Mouse (Mus musculus): ENCODE measurements around the gene Olfr1181. TPM values are rescaled to one million over a fixed set of nuclear protein-coding genes. Genes with fewer than 3 reads are reported as not detected.
"Not testable (repeated sequence)": the region's sequence is repeated elsewhere in the genome, so short reads cannot be mapped to it uniquely, and the experiment has no call there.

The Olfr1181 gene
- polyA plus RNA-seq (2014; fragmentation: Nextera tagmentation; extraction: Ambion mirVana) = not detected in 2 replicates

DNA sequence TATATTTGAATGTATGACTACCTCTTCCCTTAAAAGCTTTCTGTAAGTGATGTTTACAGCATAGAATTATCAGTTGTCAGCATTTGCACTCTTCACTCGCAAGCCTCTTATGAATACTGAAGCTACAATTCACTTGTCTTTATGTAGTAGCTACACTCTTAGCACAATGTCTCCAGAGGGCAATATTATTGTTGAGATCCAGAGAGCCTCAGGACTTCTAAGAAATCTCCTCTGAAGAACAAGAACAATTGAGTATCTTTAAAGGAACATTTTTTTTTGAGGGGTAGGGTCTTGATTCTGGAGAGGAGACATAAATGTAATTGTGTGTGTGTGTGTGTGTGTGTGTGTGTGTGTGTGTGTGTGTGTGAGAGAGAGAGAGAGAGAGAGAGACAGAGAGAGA, at the start of gene Olfr1181:
Olfr1181 (minus strand) TSS at position 101 of the 400 bp plus-strand sequence.
- 76% methylated on average over 1 of the region's 1 CpGs for WGBS

DNA sequence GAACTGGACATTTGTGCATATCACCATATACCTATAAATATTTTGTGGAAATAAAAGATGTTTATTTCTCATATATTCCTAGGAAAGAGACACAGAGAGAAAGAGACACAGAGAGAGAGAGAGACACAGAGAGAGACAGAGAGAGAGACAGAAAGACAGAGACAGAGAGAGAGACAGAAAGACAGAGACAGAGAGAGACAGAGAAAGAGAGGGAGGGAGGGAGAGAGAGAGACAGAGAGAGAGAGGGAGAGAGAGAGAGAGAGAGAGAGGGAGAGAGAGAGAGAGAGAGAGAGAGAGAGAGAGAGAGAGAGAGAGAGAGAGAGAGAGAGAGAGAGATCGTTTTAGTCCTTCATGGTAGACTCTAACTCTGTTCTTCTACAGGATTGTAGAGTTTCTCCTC, 28.6 kb upstream of the Olfr1181 start, which contains the start of gene Olfr1183:
Olfr1183 (plus strand) TSS at position 301 of the 400 bp plus-strand sequence.
- not testable (repeated sequence) for ATAC-seq (ENCODE audit: insufficient read depth); H3K4me3 ChIP-seq (ENCODE audit: low read depth, low read length); H3K27ac ChIP-seq (ENCODE audit: low read depth); H3K9me3 ChIP-seq (ENCODE audit: low read depth, low read length); H3K9ac ChIP-seq; H3K4me2 ChIP-seq; DNase-seq; H3K27me3 ChIP-seq (ENCODE audit: insufficient read depth, low read length); H3K4me1 ChIP-seq (ENCODE audit: insufficient read depth); H3K36me3 ChIP-seq (ENCODE audit: insufficient read depth)
- WGBS = 65% methylated on average over 1 of the region's 1 CpGs

More for the DNA sequence above, at the start of gene Olfr1181:
- H3K36me3 ChIP-seq (ENCODE audit: insufficient read depth) = no peaks in the 10 kb centered on the region
- H3K27ac ChIP-seq (ENCODE audit: low read depth) = no peak within 1 kb of the TSS
- DNase-seq (no peak), ATAC-seq (ENCODE audit: insufficient read depth) (no peak)
- TF ChIP-seq CTCF (IDR thresholded peaks at IDR 0.05; ENCODE audit: low read depth) = no peak
- no peaks in the 10 kb centered on the region for H3K9me3 ChIP-seq (ENCODE audit: low read depth, low read length)
- no peaks in the 10 kb centered on the region for H3K27me3 ChIP-seq (ENCODE audit: insufficient read depth, low read length)
- no peak within 1 kb of the TSS for H3K4me2 ChIP-seq
- no peak within 1 kb of the TSS for H3K9ac ChIP-seq
- no peak within 1 kb of the TSS for H3K4me3 ChIP-seq (ENCODE audit: low read depth, low read length)
- no peaks in the 10 kb centered on the region for H3K4me1 ChIP-seq (ENCODE audit: insufficient read depth)

DNA sequence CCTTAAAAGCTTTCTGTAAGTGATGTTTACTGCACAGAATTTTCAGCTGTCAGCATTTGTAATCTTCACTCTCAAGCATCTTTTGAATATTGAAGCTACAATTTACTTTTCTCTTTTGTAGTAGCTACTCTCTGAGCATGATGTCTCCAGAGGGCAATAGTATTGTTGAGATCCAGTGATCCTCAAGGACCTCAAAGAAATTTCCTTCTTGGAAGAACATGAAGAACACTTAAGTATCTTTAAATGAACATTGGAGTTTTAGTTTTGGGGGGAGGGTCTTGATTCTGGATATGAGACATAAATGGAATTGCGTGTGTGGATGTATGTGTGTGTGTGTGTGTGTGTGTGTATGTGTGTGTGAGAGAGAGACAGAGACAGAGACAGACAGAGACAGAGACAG, 23.1 kb upstream of the Olfr1181 start, which contains the start of gene Gm13757:
Gm13757 (minus strand) TSS at position 101 of the 400 bp plus-strand sequence.
- Histone ChIP-seq H3K9me3 (ENCODE audit: low read depth, low read length) (no peaks in the 10 kb centered on the region), H3K4me1 (ENCODE audit: insufficient read depth) (no peaks in the 10 kb centered on the region), H3K27me3 (ENCODE audit: insufficient read depth, low read length) (no peaks in the 10 kb centered on the region), H3K4me2 (no peak within 1 kb of the TSS), H3K9ac (no peak within 1 kb of the TSS), H3K4me3 (ENCODE audit: low read depth, low read length) (no peak within 1 kb of the TSS), H3K27ac (ENCODE audit: low read depth) (no peak within 1 kb of the TSS), H3K36me3 (ENCODE audit: insufficient read depth) (no peaks in the 10 kb centered on the region)
- WGBS = 89% methylated on average over 1 of the region's 1 CpGs
- ATAC-seq (ENCODE audit: insufficient read depth) = no peak
- no peak for TF ChIP-seq CTCF (IDR thresholded peaks at IDR 0.05; ENCODE audit: low read depth)
- DNase-seq = no peak

DNA sequence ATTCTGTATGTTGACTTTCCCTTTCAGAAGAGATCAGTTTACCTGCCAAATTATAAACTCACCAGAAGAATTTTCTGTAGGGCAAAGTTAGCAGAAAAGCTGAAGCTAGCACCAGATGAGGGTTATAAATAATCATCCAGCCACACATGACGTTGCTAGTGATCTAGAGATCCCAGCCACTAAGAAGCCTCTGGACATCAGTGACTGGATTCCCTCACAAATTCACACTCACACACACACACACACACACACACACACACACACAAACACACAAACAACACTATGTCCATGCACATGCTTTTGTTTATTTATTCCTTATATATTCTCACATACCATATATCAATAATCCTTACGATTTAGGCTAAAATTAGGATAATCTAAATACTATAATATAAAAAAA, 6.9 kb downstream of the Olfr1181 start, which contains the start of gene Olfr1180:
Olfr1180 (minus strand) TSS at position 101 of the 400 bp plus-strand sequence.
- no peak for TF ChIP-seq CTCF (IDR thresholded peaks at IDR 0.05; ENCODE audit: low read depth)
- WGBS = 63% methylated on average over 2 of the region's 2 CpGs
- H3K4me3 ChIP-seq (ENCODE audit: low read depth, low read length) = no peak within 1 kb of the TSS

DNA sequence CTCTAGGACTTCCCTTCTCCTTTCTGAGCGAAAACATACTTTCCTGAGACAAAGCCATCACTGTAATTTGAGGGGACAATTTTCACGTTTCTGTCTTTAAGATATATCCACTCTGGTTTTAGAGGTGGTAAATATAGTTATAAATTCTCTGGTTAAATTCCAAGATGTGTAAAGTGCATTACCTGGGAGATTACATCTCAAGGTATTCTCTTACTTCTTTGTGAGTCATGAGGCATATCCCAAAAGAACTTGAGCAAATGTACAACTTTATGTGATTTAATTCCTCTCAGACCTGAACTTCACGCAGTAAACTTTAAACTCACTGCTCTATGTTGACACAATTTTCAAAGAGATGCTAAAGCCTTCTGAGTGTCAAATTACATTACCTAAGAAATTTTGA, 19.6 kb downstream of the Olfr1181 start, which contains the start of gene Olfr1179:
Olfr1179 (minus strand) TSS at position 101 of the 400 bp plus-strand sequence.
- no peak within 1 kb of the TSS for H3K4me3 ChIP-seq (ENCODE audit: low read depth, low read length)
- no peak within 1 kb of the TSS for H3K9ac ChIP-seq
- no peaks in the 10 kb centered on the region for H3K9me3 ChIP-seq (ENCODE audit: low read depth, low read length)
- DNase-seq (no peak), ATAC-seq (ENCODE audit: insufficient read depth) (no peak)
- no peak within 1 kb of the TSS for H3K27ac ChIP-seq (ENCODE audit: low read depth)
- TF ChIP-seq CTCF (IDR thresholded peaks at IDR 0.05; ENCODE audit: low read depth) = no peak
- H3K27me3 ChIP-seq (ENCODE audit: insufficient read depth, low read length) = no peaks in the 10 kb centered on the region
- no peaks in the 10 kb centered on the region for H3K36me3 ChIP-seq (ENCODE audit: insufficient read depth)
- 80% methylated on average over 3 of the region's 3 CpGs for WGBS
- no peak within 1 kb of the TSS for H3K4me2 ChIP-seq
- H3K4me1 ChIP-seq (ENCODE audit: insufficient read depth) = no peaks in the 10 kb centered on the region

More for the DNA sequence above, 6.9 kb downstream of the Olfr1181 start, which contains the start of gene Olfr1180:
- no peaks in the 10 kb centered on the region for H3K36me3 ChIP-seq (ENCODE audit: insufficient read depth)
- no peak within 1 kb of the TSS for H3K27ac ChIP-seq (ENCODE audit: low read depth)
- DNase-seq (no peak), ATAC-seq (ENCODE audit: insufficient read depth) (no peak)
- no peaks in the 10 kb centered on the region for H3K9me3 ChIP-seq (ENCODE audit: low read depth, low read length)
- H3K9ac ChIP-seq = no peak within 1 kb of the TSS
- H3K4me2 ChIP-seq = no peak within 1 kb of the TSS
- H3K27me3 ChIP-seq (ENCODE audit: insufficient read depth, low read length) = no peaks in the 10 kb centered on the region
- no peaks in the 10 kb centered on the region for H3K4me1 ChIP-seq (ENCODE audit: insufficient read depth)

DNA sequence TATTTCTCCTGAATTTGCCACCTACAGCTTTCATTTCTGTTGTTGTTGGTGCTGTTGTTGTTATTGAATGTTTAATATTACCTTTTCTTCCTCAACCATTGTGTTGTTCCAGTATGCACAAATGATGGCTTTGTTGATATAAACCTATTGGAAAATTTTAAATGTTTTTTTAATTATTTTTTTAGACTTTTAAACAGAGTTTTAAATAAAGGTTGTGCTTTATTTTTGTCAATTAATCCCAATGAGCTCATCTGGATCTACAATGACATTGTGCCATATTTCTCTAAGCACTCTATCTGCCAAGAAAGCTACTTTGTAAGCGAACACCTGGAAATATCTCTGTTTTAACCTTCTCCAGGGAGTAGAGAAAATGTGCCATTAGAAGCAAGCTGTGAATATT, 39.2 kb downstream of the Olfr1181 start, which contains the start of gene Olfr1178:
Olfr1178 (plus strand) TSS at position 301 of the 400 bp plus-strand sequence.
- Histone ChIP-seq H3K9ac (no peak within 1 kb of the TSS), H3K4me1 (ENCODE audit: insufficient read depth) (no peaks in the 10 kb centered on the region), H3K4me3 (ENCODE audit: low read depth, low read length) (no peak within 1 kb of the TSS), H3K4me2 (no peak within 1 kb of the TSS), H3K36me3 (ENCODE audit: insufficient read depth) (no peaks in the 10 kb centered on the region), H3K27me3 (ENCODE audit: insufficient read depth, low read length) (no peaks in the 10 kb centered on the region), H3K9me3 (ENCODE audit: low read depth, low read length) (no peaks in the 10 kb centered on the region), H3K27ac (ENCODE audit: low read depth) (no peak within 1 kb of the TSS)
- WGBS = 71% methylated on average over 1 of the region's 1 CpGs
- ATAC-seq (ENCODE audit: insufficient read depth) (no peak), DNase-seq (no peak)
- TF ChIP-seq CTCF (IDR thresholded peaks at IDR 0.05; ENCODE audit: low read depth) = no peak

Other genes with a start within 250 kb of the Olfr1181 start
- gene Olfr1168, start 244.3 kb downstream of the Olfr1181 start, polyA plus RNA-seq (2014; fragmentation: Nextera tagmentation; extraction: Ambion mirVana) = not detected in 2 replicates
- gene Olfr1170, start 197.8 kb downstream of the Olfr1181 start, polyA plus RNA-seq (2014; fragmentation: Nextera tagmentation; extraction: Ambion mirVana) = not detected in 2 replicates
- 0.03 TPM in 1 of 2 replicates, not detected in the other for gene Olfr1173, start 146.3 kb downstream of the Olfr1181 start, polyA plus RNA-seq (2014; fragmentation: Nextera tagmentation; extraction: Ambion mirVana)
- not detected in 2 replicates for gene Olfr1174-ps, start 111.0 kb downstream of the Olfr1181 start, polyA plus RNA-seq (2014; fragmentation: Nextera tagmentation; extraction: Ambion mirVana)
- gene Olfr1175-ps, start 99.0 kb downstream of the Olfr1181 start, polyA plus RNA-seq (2014; fragmentation: Nextera tagmentation; extraction: Ambion mirVana) = not detected in 2 replicates
- gene Olfr1176, start 89.5 kb downstream of the Olfr1181 start, polyA plus RNA-seq (2014; fragmentation: Nextera tagmentation; extraction: Ambion mirVana) = not detected in 2 replicates
- not detected in 2 replicates for gene Olfr1177-ps, start 79.7 kb downstream of the Olfr1181 start, polyA plus RNA-seq (2014; fragmentation: Nextera tagmentation; extraction: Ambion mirVana)
- gene Olfr1178, start 39.1 kb downstream of the Olfr1181 start, polyA plus RNA-seq (2014; fragmentation: Nextera tagmentation; extraction: Ambion mirVana) = not detected in 2 replicates
- not detected in 2 replicates for gene Olfr1179, start 19.7 kb downstream of the Olfr1181 start, polyA plus RNA-seq (2014; fragmentation: Nextera tagmentation; extraction: Ambion mirVana)
- not detected in 2 replicates for gene Olfr1180, start 7.0 kb downstream of the Olfr1181 start, polyA plus RNA-seq (2014; fragmentation: Nextera tagmentation; extraction: Ambion mirVana)
- not detected in 2 replicates for gene Gm13757, start 23.0 kb upstream of the Olfr1181 start, polyA plus RNA-seq (2014; fragmentation: Nextera tagmentation; extraction: Ambion mirVana)
- not detected in 2 replicates for gene Olfr1183, start 28.7 kb upstream of the Olfr1181 start, polyA plus RNA-seq (2014; fragmentation: Nextera tagmentation; extraction: Ambion mirVana)
- gene Olfr1184, start 57.4 kb upstream of the Olfr1181 start, polyA plus RNA-seq (2014; fragmentation: Nextera tagmentation; extraction: Ambion mirVana) = not detected in 2 replicates
- not detected in 2 replicates for gene Olfr1185-ps1, start 67.1 kb upstream of the Olfr1181 start, polyA plus RNA-seq (2014; fragmentation: Nextera tagmentation; extraction: Ambion mirVana)
- not detected in 2 replicates for gene Olfr1186, start 92.4 kb upstream of the Olfr1181 start, polyA plus RNA-seq (2014; fragmentation: Nextera tagmentation; extraction: Ambion mirVana)
- gene Olfr1188, start 130.8 kb upstream of the Olfr1181 start, polyA plus RNA-seq (2014; fragmentation: Nextera tagmentation; extraction: Ambion mirVana) = not detected in 2 replicates
- not detected in 2 replicates for gene Olfr1189, start 160.3 kb upstream of the Olfr1181 start, polyA plus RNA-seq (2014; fragmentation: Nextera tagmentation; extraction: Ambion mirVana)
- gene Olfr1191-ps1, start 214.4 kb upstream of the Olfr1181 start, polyA plus RNA-seq (2014; fragmentation: Nextera tagmentation; extraction: Ambion mirVana) = not detected in 2 replicates
- gene Olfr1192-ps1, start 222.3 kb upstream of the Olfr1181 start, polyA plus RNA-seq (2014; fragmentation: Nextera tagmentation; extraction: Ambion mirVana) = not detected in 2 replicates
- not detected in 2 replicates for gene Olfr1193, start 249.5 kb upstream of the Olfr1181 start, polyA plus RNA-seq (2014; fragmentation: Nextera tagmentation; extraction: Ambion mirVana)